Mouse (Mus musculus): ENCODE measurements around the gene Bend3. TPM values are rescaled to one million over a fixed set of nuclear protein-coding genes. Genes with fewer than 3 reads are reported as not detected.
A peak's percentile ranks its signal among the peaks of the same experiment; 100 is the strongest.

The Bend3 gene
- total RNA-seq, 1 experiment, result 23.2 TPM

GRCm38 (mm10) chr10:43451848-43452662, 26.6 kb upstream of the Bend3 start:
- peak; percentile 51 for DNase-seq (ENCODE audit: low read depth, low spot score)
- TF ChIP-seq MAFK (IDR thresholded peaks at IDR 0.05; ENCODE audit: insufficient read depth, low read depth, low read length) (no peak), ZNF384 (IDR thresholded peaks at IDR 0.05; ENCODE audit: low read depth, low read length) (no peak)
- H3K27ac ChIP-seq (ENCODE audit: insufficient read depth, low read depth, low read length, poor library complexity, severe bottlenecking), result no peak overlapping the region
- no peaks in the 10 kb centered on the region for H3K36me3 ChIP-seq (ENCODE audit: control insufficient read depth, insufficient read depth, low read length, poor library complexity, severe bottlenecking)
- no peak overlapping the region for H3K4me3 ChIP-seq (ENCODE audit: insufficient read depth in 1 of 2, low read depth in 1 of 2, low read length in 2 of 2, poor library complexity in 1 of 2, severe bottlenecking in 1 of 2)
- in situ Hi-C loops (cut with MboI; ENCODE audit: low sequenced_read_pairs in 2 of 2, unreplicated experiment in 2 of 2), result no loop called here
- no peak overlapping the region for H3K9ac ChIP-seq (ENCODE audit: insufficient read depth, low read depth, low read length, poor library complexity, severe bottlenecking)
- no peaks in the 10 kb centered on the region; a peak in 1 of 4 replicates for H3K4me1 ChIP-seq (ENCODE audit: control insufficient read depth in 2 of 2, insufficient read depth in 2 of 2, low read length in 2 of 2, poor library complexity in 1 of 2)
- no peaks in the 10 kb centered on the region for H3K9me3 ChIP-seq (ENCODE audit: control insufficient read depth, insufficient read depth, low read depth, low read length)

- H3K27ac ChIP-seq (ENCODE audit: insufficient read depth, low read depth, low read length, poor library complexity, severe bottlenecking), result no peak overlapping the region
- no peak overlapping the region for H3K4me3 ChIP-seq (ENCODE audit: insufficient read depth in 1 of 2, low read depth in 1 of 2, low read length in 2 of 2, poor library complexity in 1 of 2, severe bottlenecking in 1 of 2)
- in situ Hi-C loops (cut with MboI; ENCODE audit: low sequenced_read_pairs in 2 of 2, unreplicated experiment in 2 of 2), result no loop called here
- no peak overlapping the region for H3K9ac ChIP-seq (ENCODE audit: insufficient read depth, low read depth, low read length, poor library complexity, severe bottlenecking)
- no peaks in the 10 kb centered on the region; a peak in 1 of 4 replicates for H3K4me1 ChIP-seq (ENCODE audit: control insufficient read depth in 2 of 2, insufficient read depth in 2 of 2, low read length in 2 of 2, poor library complexity in 1 of 2)
- no peaks in the 10 kb centered on the region for H3K9me3 ChIP-seq (ENCODE audit: control insufficient read depth, insufficient read depth, low read depth, low read length)
- no peaks in the 10 kb centered on the region for H3K36me3 ChIP-seq (ENCODE audit: control insufficient read depth, insufficient read depth, low read length, poor library complexity, severe bottlenecking)
- TF ChIP-seq ZNF384 (IDR thresholded peaks at IDR 0.05; ENCODE audit: low read depth, low read length) (no peak), MAFK (IDR thresholded peaks at IDR 0.05; ENCODE audit: insufficient read depth, low read depth, low read length) (no peak), HCFC1 (IDR thresholded peaks at IDR 0.05; ENCODE audit: borderline replicate concordance, insufficient read depth, low read length) (no peak), CHD2 (IDR thresholded peaks at IDR 0.05; ENCODE audit: low read depth, low read length) (no peak)
- no peak for DNase-seq (ENCODE audit: low read depth, low spot score)
Measured at GRCm38 (mm10) chr10:43452663-43452996, 26.0 kb upstream of the Bend3 start.

DNA sequence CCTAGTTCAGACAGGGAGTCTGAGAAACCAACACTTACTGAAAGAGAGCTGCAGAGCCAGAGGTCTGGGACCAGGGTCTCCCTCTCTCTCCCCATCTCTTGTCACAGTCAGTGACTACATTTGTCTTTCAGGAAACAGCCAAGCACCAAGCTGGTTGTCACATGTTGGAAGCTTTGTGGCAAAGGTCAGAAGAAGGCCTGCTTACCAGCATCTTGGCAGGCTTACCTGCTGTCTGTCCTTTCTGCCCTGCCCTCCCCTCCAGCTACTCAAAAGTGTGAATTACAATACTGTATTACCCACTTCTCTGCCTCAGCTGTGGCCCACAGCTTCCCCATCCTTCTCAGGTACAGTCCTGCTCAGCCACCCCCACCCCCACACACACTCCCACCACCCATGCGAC, 24.4 kb upstream of the Bend3 start:
- in situ Hi-C loops (cut with MboI; ENCODE audit: low sequenced_read_pairs in 2 of 2, unreplicated experiment in 2 of 2), result no loop called here
- Histone ChIP-seq H3K4me1 (ENCODE audit: control insufficient read depth in 2 of 2, insufficient read depth in 2 of 2, low read length in 2 of 2, poor library complexity in 1 of 2) (no peaks in the 10 kb centered on the region; a peak in 1 of 4 replicates), H3K9me3 (ENCODE audit: control insufficient read depth, insufficient read depth, low read depth, low read length) (no peaks in the 10 kb centered on the region), H3K27ac (ENCODE audit: insufficient read depth, low read depth, low read length, poor library complexity, severe bottlenecking) (no peak overlapping the region), H3K4me3 (ENCODE audit: insufficient read depth in 1 of 2, low read depth in 1 of 2, low read length in 2 of 2, poor library complexity in 1 of 2, severe bottlenecking in 1 of 2) (no peak overlapping the region), H3K36me3 (ENCODE audit: control insufficient read depth, insufficient read depth, low read length, poor library complexity, severe bottlenecking) (no peaks in the 10 kb centered on the region), H3K9ac (ENCODE audit: insufficient read depth, low read depth, low read length, poor library complexity, severe bottlenecking) (no peak overlapping the region)
- TF ChIP-seq CHD2 (IDR thresholded peaks at IDR 0.05; ENCODE audit: low read depth, low read length) (no peak), ZC3H11A (IDR thresholded peaks at IDR 0.05; ENCODE audit: borderline replicate concordance, low read depth, low read length) (no peak), ZNF384 (IDR thresholded peaks at IDR 0.05; ENCODE audit: low read depth, low read length) (no peak)
- DNase-seq (ENCODE audit: low read depth, low spot score), result no peak

DNA sequence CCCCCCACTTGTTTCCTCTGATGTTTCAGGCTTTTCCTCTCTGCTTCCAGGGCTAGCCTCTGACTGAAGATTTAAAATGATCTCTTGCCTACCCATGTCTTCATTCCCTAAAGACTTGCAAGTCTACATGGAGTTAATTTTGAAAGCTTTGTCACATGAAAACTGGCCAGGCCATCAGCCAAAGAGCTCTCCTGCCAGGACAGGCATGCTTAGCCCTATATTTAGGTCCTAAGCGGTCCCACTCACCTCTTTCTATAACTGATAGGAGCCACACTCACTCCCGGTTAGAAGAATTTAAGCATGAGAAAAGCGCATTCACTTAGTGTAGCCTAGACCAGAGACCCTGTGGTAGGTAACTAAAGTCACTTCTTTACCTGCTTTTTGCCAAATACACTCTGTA, 24.0 kb upstream of the Bend3 start:
- Histone ChIP-seq H3K9me3 (ENCODE audit: control insufficient read depth, insufficient read depth, low read depth, low read length) (no peaks in the 10 kb centered on the region), H3K9ac (ENCODE audit: insufficient read depth, low read depth, low read length, poor library complexity, severe bottlenecking) (no peak overlapping the region), H3K27ac (ENCODE audit: insufficient read depth, low read depth, low read length, poor library complexity, severe bottlenecking) (no peak overlapping the region), H3K4me3 (ENCODE audit: insufficient read depth in 1 of 2, low read depth in 1 of 2, low read length in 2 of 2, poor library complexity in 1 of 2, severe bottlenecking in 1 of 2) (no peak overlapping the region), H3K36me3 (ENCODE audit: control insufficient read depth, insufficient read depth, low read length, poor library complexity, severe bottlenecking) (no peaks in the 10 kb centered on the region), H3K4me1 (ENCODE audit: control insufficient read depth in 2 of 2, insufficient read depth in 2 of 2, low read length in 2 of 2, poor library complexity in 1 of 2) (no peaks in the 10 kb centered on the region; a peak in 1 of 4 replicates)
- in situ Hi-C loops (cut with MboI; ENCODE audit: low sequenced_read_pairs in 2 of 2, unreplicated experiment in 2 of 2), result no loop called here
- TF ChIP-seq HCFC1 (IDR thresholded peaks at IDR 0.05; ENCODE audit: borderline replicate concordance, insufficient read depth, low read length), result no peak
- no peak for TF ChIP-seq CHD2 (IDR thresholded peaks at IDR 0.05; ENCODE audit: low read depth, low read length)
- no peak for DNase-seq (ENCODE audit: low read depth, low spot score)

DNA sequence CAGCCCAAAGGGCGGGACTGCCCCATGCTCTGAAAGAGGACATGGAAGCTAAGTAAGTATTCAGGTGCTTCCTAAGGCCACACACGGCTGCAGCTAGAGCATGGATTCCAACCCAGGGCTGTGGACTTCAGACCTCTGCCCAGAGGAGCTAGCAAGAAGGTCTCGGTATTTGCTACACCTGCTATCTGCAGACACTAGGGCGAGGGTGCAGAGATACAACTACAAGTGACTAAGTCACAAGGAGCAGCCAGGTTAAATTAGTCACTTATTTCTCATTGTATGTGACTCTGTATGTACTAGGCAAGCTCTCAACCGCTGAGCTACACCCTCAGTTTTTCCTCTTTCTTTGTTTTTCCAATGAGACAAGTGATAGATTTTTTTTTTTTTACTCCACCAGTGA, 15.8 kb upstream of the Bend3 start:
- Histone ChIP-seq H3K9me3 (ENCODE audit: control insufficient read depth, insufficient read depth, low read depth, low read length) (no peaks in the 10 kb centered on the region), H3K27ac (ENCODE audit: insufficient read depth, low read depth, low read length, poor library complexity, severe bottlenecking) (no peak overlapping the region), H3K4me3 (ENCODE audit: insufficient read depth in 1 of 2, low read depth in 1 of 2, low read length in 2 of 2, poor library complexity in 1 of 2, severe bottlenecking in 1 of 2) (no peak overlapping the region), H3K36me3 (ENCODE audit: control insufficient read depth, insufficient read depth, low read length, poor library complexity, severe bottlenecking) (no peaks in the 10 kb centered on the region), H3K9ac (ENCODE audit: insufficient read depth, low read depth, low read length, poor library complexity, severe bottlenecking) (no peak overlapping the region), H3K4me1 (ENCODE audit: control insufficient read depth in 2 of 2, insufficient read depth in 2 of 2, low read length in 2 of 2, poor library complexity in 1 of 2) (peaks cover 0 to 16% of the 10 kb centered on the region in 2 experiments; a peak in 3 of 4 replicates)
- no peak for DNase-seq (ENCODE audit: low read depth, low spot score)
- in situ Hi-C loops (cut with MboI; ENCODE audit: low sequenced_read_pairs in 2 of 2, unreplicated experiment in 2 of 2), result no loop called here
- TF ChIP-seq ZC3H11A (IDR thresholded peaks at IDR 0.05; ENCODE audit: borderline replicate concordance, low read depth, low read length) (no peak), ZNF384 (IDR thresholded peaks at IDR 0.05; ENCODE audit: low read depth, low read length) (no peak)
